Mouse (Mus musculus): ENCODE measurements around the gene Gm11115.

Gm11115 gene

GRCm38 (mm10) chr5:88153999-88154398, at the start of gene Gm11115:
Gene Gm11115 (minus strand): TSS chr5:88154099.
- DNase-seq (ENCODE audit: extremely low spot score, low spot score): no peak

GRCm38 (mm10) chr5:88111430-88111829, 42.5 kb downstream of the Gm11115 start, which contains the start of gene Gm11116:
Gene Gm11116 (minus strand): TSS chr5:88111530.
- DNase-seq (ENCODE audit: extremely low spot score, low spot score): no peak

All from neural tube, embryonic 10.5 days (tissue).